Mouse (Mus musculus) brain, embryonic 14.5 days (tissue): ENCODE results near the gene Plekhd1.

Experiments
- CTCF ChIP-seq: fragments of 200-500 bp; IDR thresholded peaks from 2 replicates; pipeline ENCODE4 v1.5.1; 2012; ENCODE audit warnings: inconsistent platforms, mild to moderate bottlenecking, moderate library complexity, borderline replicate concordance; ENCODE audit not compliant: insufficient read depth, insufficient read length; ENCODE audit errors: extremely low read depth
- POLR2A ChIP-seq: fragments of 200-500 bp; IDR thresholded peaks from 2 replicates; pipeline ENCODE4 v1.6.1; 2012; ENCODE audit warnings: mild to moderate bottlenecking, inconsistent platforms, borderline replicate concordance; ENCODE audit not compliant: poor library complexity, insufficient read depth, insufficient read length, severe bottlenecking; ENCODE audit errors: extremely low read depth

- TF ChIP-seq CTCF (no peak), POLR2A (no peak)
Observed at GRCm38 (mm10) chr12:80721458-80721857, 29.1 kb downstream of the Plekhd1 start.
